Mouse (Mus musculus) mesoderm, embryonic 11.5 days (tissue): Measurements from ENCODE around the gene Matk.
A peak's percentile ranks its signal among the peaks of the same experiment; 100 is the strongest.

Experiments
- DNase-seq: peaks from one replicate; pipeline ENCODE4 v3.0.0-alpha.2; 2012; ENCODE audit warnings: low read depth, low spot score

Matk gene

DNA sequence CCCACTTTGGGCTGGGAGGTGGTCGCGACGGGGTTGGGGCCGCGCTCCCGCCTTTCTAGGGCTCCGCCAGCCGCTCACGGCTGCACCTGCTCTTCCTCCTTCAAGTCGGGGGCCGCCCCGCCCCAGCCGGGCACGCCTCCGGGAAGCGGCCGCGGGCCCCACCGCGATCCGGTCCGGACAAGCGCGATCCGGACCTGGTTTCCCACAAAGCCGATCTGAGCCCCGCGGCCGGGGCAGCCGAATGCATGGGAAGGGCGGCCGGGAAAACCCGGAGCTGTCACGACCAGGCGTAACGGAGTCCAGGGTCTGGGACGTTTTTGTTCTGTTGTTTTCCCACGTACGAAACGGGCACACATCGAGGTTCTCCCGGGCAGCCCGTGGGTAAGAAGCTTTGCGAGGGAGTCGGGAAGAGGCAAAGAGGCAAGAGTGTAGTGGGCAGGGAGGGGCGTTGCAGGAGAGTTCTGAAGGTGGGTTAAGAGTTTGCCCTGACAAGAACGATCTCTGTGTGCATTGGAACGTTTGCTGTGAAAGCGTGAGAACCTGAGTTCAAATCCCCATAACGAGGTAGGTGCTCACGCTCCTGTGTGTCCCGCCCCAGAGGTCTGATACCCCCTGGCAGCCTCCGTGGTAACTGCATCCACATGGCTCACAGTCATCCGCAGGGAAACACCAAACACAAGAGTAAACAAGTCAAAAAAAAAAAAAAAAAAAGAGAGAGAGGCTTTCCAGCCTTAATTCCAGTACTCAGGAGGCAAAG lies 33.1 kb downstream of the Matk start:
- DNase-seq: peak; percentile 93

DNA sequence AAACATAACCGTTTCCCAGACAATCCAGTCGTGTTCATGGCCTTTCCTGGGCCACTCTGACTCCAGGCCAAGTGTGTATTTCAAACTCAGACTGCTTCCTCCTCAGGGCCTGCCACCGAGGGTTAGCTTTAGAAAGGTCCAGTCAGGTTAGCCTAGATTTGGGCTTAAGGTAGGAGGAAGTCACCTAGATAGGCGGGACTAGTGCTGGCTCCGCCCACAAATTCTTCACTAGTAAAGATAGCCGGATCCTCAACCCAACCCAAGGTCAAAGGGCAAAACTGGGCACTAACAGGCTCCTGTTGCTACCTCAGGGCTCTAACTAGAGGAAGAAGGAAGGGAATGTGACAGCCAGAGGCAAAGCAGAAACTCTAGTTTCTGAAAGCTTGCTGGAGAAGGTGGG lies 33.9 kb downstream of the Matk start:
- no peak for DNase-seq

GRCm38 (mm10) chr10:81287513-81288157 lies 34.9 kb downstream of the Matk start:
- DNase-seq: peak; percentile 58

GRCm38 (mm10) chr10:81288601-81289000 lies 35.9 kb downstream of the Matk start:
- DNase-seq: peak; percentile 50

- peak; percentile 83 for DNase-seq
Observed at GRCm38 (mm10) chr10:81289278-81289677, 36.5 kb downstream of the Matk start.

- DNase-seq: no peak
Observed at GRCm38 (mm10) chr10:81289811-81290210, 37.1 kb downstream of the Matk start.

- no peak for DNase-seq
Observed at GRCm38 (mm10) chr10:81290698-81291460, 38.1 kb downstream of the Matk start.

GRCm38 (mm10) chr10:81291511-81292104 lies 38.9 kb downstream of the Matk start, which contains the start of gene Tjp3:
Gene Tjp3, minus strand, starts transcription at chr10:81291581.
- DNase-seq: no peak

- DNase-seq: peak; percentile 100
Observed at GRCm38 (mm10) chr10:81292554-81293333, 40.0 kb downstream of the Matk start, which contains the start of gene Pip5k1c. Gene Pip5k1c, plus strand, starts transcription at chr10:81292963.

DNA sequence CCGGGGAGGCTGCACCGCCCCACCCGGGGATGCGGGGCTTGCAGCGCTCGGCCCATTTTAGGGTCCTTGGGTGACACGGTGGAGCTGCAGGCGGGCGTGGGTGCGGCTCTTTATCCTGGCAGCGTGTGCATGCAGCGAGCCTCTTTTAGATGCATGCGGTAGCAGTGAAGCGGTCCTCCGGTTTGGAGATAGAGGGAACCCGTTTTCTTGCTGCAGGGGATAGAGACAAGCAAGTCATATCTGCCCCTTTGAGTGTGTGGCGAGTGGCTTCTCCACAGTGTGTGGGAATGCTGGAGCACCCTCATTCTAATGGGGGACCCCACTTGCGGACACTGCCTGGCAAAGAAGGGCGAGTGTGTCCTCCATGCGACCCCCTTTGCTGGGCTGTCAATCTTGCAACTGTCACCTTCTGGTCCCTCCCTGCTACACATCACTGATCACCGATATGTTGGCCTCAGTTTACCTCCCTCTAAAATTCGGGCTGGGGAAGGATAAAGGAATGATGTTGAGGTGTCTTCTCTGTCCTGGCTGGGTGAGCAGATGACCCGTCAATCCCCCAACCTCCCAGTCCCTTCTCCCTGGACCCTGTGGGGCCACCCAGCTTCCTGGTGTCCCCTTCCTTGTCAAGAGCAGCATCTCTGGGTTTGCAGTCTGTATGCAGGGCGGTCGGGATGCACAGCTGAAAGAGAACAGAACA lies 40.7 kb downstream of the Matk start:
- DNase-seq: no peak

- DNase-seq: no peak
Observed at GRCm38 (mm10) chr10:81294442-81294841, 41.7 kb downstream of the Matk start.

DNA sequence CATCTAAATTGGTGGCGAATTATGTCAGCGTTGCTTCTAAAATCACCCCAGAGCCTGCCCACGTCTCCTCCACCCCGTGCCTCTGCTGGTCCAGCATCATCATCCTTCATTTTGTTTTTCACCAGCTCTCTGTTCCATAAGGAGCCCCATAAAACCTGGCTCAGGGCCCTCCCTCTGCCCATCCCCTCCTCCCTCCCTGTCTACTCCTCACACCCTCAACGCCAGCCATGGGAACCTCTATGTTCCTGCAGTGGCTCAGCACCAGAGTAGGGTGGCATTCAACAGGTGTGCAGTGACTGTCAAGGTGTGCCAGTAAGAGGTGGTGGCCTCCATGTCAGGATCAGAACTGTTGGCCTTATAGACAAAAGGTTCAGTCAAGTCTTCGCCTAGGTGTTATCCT lies 42.5 kb downstream of the Matk start:
- no peak for DNase-seq

DNA sequence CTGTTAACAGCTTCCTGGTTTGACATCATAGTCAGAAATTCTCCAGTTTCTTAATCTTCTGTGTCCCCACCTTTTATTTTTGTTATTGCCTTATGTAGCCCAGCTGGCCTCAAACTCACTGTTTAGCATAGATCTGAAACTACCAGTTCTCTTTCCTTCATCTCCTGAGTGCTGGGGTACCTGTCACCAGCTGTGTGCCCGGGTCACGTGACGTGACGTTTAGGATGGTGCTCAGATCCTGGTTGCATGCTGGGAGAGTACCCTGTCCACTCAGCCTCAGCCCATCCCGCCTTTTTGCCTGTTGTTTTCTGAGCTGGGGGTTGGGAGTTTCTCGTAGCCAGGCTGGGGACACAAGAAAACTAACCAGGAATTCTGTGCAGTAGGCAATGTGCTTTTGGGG lies 44.5 kb downstream of the Matk start:
- no peak for DNase-seq

DNA sequence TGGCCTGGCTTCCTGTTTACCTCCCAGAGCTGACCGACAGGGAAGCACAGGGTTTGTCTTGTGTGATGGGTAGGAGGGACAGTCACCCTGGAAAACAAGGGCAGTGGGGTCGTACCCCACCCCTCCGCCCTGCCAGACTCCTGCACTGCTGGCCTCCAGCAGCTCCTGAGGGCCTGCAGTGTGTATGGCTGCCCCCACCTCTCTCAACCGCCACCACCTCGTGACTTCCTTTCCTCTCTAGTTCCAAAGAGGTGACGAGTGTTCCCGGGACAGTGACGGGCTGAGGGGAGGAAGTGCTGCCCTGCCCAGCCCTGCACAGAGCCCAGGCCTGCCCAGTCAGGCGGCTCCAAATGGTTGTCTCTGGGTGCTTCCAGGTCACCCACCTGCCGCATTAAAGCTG lies 45.1 kb downstream of the Matk start:
- no peak for DNase-seq

GRCm38 (mm10) chr10:81298369-81299100 lies 45.8 kb downstream of the Matk start:
- no peak for DNase-seq

DNA sequence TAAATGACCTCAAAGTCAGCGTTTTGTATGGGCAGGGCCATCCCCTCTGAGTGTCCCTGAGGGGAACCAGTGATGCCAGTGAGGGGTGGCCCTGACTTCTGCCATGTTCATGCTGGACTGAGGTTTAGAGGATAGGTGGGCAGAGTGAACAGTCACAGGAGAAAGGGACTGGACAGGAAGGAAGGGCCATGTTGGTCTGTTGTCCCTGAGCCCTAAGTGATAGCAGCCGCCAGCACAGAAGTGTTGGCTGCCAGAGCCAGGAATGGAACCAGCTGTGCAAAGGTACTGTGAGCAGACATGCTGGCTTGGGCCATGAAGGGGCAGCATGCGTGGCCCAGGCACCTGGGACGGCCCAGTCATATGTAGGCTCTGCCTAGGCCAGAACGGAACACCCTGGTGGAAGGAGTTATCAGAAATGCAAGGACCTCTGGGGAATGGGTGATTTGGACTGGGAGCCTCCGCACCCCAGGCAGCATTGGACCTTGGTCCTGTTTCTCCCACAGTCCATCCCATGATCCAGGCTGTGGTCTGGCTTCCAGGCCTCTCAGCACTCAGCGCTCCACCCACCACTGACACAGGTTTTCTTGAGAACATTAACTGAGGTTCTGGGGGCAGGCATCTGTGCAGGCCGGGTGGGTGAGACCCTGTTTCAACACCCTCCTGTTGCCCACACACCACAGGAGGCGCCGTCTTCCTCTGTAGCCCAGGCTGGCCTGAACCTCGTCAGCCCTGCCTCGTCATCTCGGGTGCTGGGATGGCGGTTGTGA lies 47.0 kb downstream of the Matk start:
- DNase-seq: no peak

GRCm38 (mm10) chr10:81300352-81300907 lies 47.7 kb downstream of the Matk start:
- DNase-seq: no peak

- no peak for DNase-seq
Observed at GRCm38 (mm10) chr10:81301321-81301720, 48.6 kb downstream of the Matk start.

DNA sequence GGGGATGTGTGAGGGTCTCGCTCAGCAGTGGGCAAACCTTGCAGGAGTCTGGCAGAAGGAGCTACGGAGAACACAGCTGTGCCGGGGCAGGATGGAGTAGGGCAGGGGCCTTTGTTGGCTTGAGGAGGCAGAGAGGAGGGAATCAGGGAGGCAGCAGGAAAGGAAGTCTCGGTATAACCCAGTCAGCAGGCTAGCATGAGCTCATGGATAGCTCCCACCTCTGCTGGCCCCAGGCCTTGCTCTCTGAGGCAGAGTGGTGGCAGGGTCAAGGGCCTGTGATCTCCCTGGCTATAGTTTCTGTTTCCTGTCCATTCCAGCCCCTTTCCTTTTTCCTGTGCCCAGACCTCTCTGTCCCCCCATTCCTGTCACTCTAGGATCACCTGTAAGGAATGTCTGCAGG lies 49.6 kb downstream of the Matk start:
- DNase-seq: no peak
